Mouse (Mus musculus) cerebellum, postnatal 10 days (tissue): ENCODE measurements at regions not wholly inside any gene's neighbourhood (a gene's known extent, or its start where the extent isn't known, plus 50 kb on each side); places are given as distances from the start of the nearest gene placed in this dataset.

Experiments used
- DNase-seq, 2 experiments: peaks; one replicate each; pipeline ENCODE4 v3.0.0; 2021; ENCODE audit warnings: mixed read lengths in 2 of 2

DNA sequence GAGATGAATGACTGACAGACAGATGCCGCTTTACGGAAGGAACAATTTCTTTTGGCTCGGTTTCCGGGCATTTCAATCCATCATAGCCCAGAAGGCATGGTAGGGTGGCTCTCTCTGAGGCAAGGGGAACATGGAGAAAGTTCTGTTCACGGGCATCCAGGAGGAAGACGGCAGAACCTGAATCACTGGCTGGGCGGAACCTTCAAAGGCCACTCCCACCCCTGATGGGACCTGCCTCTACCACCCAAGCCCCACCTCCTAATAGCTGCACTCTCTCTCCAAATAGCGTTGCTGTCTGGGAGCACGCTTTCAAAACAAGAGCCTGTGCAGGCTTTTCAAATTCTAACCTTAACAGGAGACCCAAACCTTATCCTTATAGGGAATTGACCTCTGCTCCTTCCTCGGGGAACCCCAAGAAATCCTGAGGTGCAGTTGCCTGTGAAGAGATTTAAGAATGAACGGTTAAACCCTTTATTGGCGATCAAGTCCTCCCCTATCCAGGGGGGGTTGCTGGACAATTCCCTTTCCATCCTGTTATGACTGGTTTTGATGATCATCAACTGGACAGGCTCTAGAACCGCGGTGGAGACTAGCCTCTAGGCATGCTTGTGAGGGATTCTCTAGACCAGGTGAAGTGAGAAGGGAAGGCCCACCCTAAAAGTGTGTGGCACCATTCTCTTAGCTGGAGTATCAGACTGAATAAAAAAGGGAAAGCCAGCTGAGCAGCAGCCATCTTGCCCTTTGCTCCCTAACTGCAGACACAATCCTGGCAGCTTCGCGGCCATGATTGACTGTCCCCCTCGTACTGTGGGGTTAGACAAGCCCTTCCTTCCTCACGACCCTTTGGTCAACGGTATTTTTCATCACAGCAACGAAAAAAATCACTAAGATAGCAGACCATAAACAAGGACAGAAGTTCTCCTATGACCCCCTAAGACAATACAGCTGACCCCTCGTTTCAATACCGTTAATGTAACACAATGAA lies 184.5 kb upstream of the Dyrk2 start:
- no peak for DNase-seq

GRCm38 (mm10) chr10:119052441-119053041 lies 182.5 kb upstream of the Dyrk2 start:
- no peak for DNase-seq

DNA sequence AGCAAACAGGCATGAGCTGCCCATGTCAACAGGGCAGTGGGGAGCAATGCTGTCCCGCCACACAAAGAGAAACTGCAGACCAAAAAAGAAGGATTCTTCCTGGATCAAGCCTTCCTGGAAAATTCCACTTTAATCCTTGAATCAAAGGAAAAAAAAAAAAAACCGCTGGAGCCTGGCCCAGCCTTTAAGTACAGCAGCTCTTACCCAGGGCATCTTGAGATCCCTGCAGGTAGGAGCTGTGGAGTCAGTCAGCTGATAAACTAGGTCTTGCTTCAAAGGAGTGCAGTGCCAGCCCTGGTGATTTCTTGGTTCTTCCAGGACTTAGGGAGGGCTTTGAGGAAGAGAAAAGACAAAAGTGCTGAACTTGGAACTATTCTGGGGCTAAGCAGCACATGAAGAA lies 181.6 kb upstream of the Dyrk2 start:
- no peak for DNase-seq

DNA sequence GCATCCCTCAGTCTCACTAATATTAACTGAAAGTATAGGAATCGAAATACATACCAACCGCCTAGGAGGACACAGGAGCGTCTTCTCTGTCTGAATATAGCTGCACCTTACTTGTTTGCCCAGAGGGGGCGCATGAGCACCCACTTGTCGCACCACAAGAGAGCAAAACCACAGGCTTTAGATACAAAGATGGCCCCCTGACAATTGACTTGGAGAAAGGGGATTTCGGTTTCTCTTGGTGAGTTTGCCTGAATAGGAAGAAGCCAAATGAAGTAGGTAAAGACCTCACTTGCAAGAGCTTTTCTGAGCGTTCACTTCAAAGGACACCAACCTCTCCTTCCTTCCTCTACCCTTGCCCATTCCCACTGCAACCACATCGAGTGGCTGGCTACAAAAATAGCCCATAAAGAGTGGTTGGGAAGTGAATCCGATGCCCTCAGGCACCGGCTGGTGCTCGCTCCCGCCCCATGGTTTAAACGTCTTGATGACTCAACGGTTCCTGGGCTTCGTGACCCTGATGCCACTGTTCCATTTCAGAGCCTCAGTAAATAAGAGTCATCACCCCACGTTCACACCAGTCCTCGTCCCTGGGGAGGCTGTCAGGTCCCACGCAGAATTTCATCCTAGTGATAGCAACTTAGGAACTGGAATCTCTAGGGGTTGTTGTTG lies 180.1 kb upstream of the Dyrk2 start:
- no peak for DNase-seq

DNA sequence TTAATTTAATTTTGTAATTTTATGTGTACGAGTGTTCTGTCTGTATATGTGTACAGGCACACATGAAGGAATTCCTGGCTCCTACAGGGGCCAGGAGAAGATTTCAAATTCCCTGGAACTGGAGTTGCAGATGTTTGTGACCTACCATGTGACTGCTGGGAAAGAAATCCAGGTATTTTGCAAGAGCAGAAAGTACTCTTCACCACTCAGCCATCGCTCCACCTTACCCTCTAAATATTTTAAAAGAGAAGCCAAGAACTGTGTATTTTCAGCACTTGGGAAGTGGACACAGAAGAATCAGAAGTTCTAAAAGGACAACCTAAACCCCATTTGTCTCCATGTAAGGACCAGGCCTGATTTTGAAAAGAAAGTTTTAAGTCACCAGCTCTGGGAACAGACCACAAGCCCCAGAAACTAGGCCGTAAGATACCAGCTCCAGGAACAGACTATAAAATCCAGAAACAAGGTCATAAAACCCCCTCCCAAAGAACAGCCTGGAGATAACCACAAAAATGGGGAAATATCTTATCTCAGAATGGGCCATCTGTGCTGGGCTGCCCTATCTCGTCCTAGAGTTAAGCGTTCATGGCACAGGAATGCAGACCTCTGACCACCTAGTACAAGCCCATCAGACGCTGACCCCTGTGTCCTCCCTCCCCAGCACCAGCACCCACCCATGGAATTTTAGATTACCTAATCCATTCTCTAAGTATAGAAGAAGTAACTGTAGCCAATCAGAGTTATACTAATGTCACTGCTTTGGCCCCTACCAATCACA lies 178.8 kb upstream of the Dyrk2 start:
- DNase-seq = no peak

GRCm38 (mm10) chr10:119045059-119045458 lies 175.1 kb upstream of the Dyrk2 start:
- DNase-seq = no peak

- no peak for DNase-seq
These were observed 173.1 kb upstream of the Dyrk2 start for GRCm38 (mm10) chr10:119043069-119043468.

DNA sequence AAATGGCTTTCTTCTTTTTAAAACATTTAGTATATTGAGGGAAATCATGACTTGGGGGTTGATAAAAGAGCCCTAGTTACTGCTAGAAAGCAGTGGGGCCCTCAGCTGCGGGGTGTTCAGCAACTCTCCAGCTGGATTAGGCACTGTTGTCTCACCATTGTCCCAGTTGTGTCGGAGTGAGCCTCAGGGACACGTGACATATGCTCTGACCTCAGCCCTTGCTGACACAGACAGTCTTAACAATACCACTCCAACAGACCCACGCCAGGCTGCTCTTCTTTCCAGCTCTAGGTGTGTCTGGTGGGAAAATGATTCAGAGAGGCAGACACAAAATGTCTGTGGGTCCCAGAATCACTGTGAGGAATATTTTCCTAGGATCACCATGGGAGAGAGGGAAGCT lies 170.2 kb upstream of the Dyrk2 start:
- DNase-seq = no peak

GRCm38 (mm10) chr10:119039732-119040131 lies 169.7 kb upstream of the Dyrk2 start:
- no peak for DNase-seq

GRCm38 (mm10) chr10:119038991-119039390 lies 169.0 kb upstream of the Dyrk2 start:
- no peak for DNase-seq

DNA sequence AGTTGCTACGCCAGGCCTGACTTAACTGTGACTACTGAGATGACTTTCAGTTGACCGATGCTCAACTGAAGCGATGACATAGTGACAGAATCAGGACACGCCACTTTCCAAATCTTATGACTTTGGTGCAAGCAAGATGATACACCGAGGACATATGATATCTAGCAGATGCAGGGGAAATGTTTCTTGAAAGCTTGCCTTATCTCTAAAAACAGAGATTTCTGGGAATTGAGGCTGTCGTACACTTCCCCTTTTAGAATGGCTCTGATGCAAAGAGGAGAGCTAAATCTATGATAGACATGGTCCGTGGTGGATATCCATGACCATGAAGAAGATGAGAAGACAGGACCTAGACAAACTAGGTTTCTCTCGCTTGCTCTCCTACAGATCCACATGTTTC lies 167.8 kb upstream of the Dyrk2 start:
- no peak for DNase-seq

- DNase-seq = no peak
These were observed 165.9 kb upstream of the Dyrk2 start for GRCm38 (mm10) chr10:119035863-119036262.

DNA sequence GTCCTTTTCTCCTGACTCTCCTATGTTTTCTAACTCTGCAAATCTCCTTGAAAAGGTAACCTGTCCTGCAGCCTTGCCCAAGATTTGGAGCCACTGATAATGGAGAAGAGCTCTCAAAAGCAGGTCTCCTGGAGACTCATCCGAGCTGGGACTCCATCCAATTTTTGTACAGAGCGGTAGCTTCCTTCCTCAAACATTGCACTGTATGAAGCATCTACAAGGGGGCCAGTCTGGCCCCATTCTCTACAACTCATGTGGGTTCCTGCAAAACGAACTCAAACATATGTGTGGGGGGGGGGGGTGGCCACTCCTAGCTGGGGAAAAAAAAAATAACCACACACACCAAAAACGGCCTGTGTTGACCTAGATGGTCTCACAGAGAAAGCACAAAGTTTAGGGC lies 164.4 kb upstream of the Dyrk2 start:
- no peak for DNase-seq

GRCm38 (mm10) chr10:119031282-119032275 lies 161.6 kb upstream of the Dyrk2 start:
- no peak for DNase-seq

GRCm38 (mm10) chr10:119028480-119029137 lies 158.6 kb upstream of the Dyrk2 start:
- no peak for DNase-seq

- DNase-seq = no peak
These were observed 157.4 kb upstream of the Dyrk2 start for GRCm38 (mm10) chr10:119027241-119027901.

DNA sequence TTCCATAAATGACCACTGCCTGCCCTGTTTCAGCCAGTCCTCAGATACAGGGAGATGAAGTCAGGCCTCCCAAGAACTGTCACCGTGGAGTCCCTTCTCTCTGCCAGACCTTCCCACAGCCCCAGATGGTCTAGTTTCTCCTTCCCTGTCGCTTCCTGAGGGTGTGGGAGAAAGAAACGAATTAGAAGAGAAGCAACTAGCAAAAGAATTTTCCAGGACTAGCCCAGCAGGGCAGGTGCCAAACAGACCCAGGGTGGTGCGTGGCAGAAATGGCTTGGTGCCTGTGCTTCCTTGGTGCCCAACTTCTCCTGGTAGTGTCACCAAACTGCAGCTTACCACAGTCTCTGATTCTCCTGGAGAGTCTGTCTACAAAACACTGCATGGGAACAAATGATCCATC lies 156.3 kb upstream of the Dyrk2 start:
- DNase-seq = no peak

GRCm38 (mm10) chr10:119024425-119024824 lies 154.4 kb upstream of the Dyrk2 start:
- DNase-seq = no peak

DNA sequence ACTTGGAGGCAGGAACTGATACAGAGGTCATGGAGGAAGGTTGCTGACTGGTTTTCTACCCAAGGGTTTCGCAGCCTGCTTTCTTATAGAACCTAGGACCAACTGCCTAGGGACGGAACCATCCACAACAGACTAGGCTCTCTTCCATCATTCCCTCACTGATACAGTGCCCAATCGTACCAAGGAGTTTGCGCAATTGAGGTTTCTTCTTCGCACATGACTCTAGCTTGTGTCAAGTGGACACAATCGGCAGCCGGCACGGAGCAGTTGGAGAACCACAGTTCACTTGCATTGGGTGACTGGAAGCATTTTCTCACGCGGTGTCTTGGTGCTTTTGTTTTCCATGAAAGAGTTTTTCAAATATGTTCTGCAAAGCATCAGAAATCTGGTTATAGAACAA lies 149.1 kb upstream of the Dyrk2 start:
- DNase-seq = no peak

GRCm38 (mm10) chr10:119018490-119018889 lies 148.5 kb upstream of the Dyrk2 start:
- no peak for DNase-seq
